Mouse (Mus musculus) hindbrain, embryonic 16.5 days (tissue): ENCODE data around the gene Mlh1. TPM values are rescaled to one million over a fixed set of nuclear protein-coding genes. Genes with fewer than 3 reads are reported as not detected.

Experiments used
- ATAC-seq: fragments of 200-750 bp; cut with Nextera tagmentation; 2 replicates; pipeline ENCODE4 v1.8.0; 2017; ENCODE audit warnings: moderate TSS enrichment, moderate library complexity
- H3K27ac ChIP-seq: fragments of 300-500 bp; sonication (generic); 2 replicates; pipeline ENCODE4 v1.5.1; 2014; ENCODE audit warnings: low read depth, mild to moderate bottlenecking, control low read depth, low read length, moderate library complexity
- H3K27me3 ChIP-seq: fragments of 300-500 bp; sonication (generic); replicated peaks from 2 replicates; pipeline ENCODE4 v1.6.1; 2014; ENCODE audit warnings: low read length; ENCODE audit not compliant: control insufficient read depth, insufficient read depth
- H3K36me3 ChIP-seq: fragments of 300-500 bp; sonication (generic); 2 replicates; pipeline ENCODE4 v1.6.1; 2014; ENCODE audit warnings: mild to moderate bottlenecking, low read length, moderate library complexity, mixed read lengths; ENCODE audit not compliant: control insufficient read depth, insufficient read depth
- H3K4me1 ChIP-seq: fragments of 300-500 bp; sonication (generic); 2 replicates; pipeline ENCODE4 v1.6.1; 2014; ENCODE audit warnings: low read depth, low read length; ENCODE audit not compliant: control insufficient read depth, insufficient read depth
- H3K4me2 ChIP-seq: fragments of 300-500 bp; sonication (generic); 2 replicates; pipeline ENCODE4 v1.6.1; 2014; ENCODE audit warnings: mild to moderate bottlenecking, low read length, control low read depth, moderate library complexity
- H3K4me3 ChIP-seq: fragments of 300-500 bp; sonication (generic); 2 replicates; pipeline ENCODE4 v1.5.1; 2014; ENCODE audit warnings: mild to moderate bottlenecking, low read length, control low read depth, moderate library complexity
- H3K9ac ChIP-seq: fragments of 300-500 bp; sonication (generic); 2 replicates; pipeline ENCODE4 v1.6.1; 2014; ENCODE audit warnings: low read depth, mild to moderate bottlenecking, control low read depth, low read length, moderate library complexity
- H3K9me3 ChIP-seq: fragments of 300-500 bp; sonication (generic); 2 replicates; pipeline ENCODE4 v1.6.1; 2014; ENCODE audit warnings: mild to moderate bottlenecking, low read length, moderate library complexity; ENCODE audit not compliant: control insufficient read depth
- WGBS: fragments of 180-500 bp; shearing (Covaris S2); extraction: QIAGEN DNeasy Blood & Tissue Kit; methylation state at CpG from one replicate; pipeline ENCODE4 v1.1.7; 2014; 5-methylcytosine and 5-hydroxymethylcytosine counted together
- polyA plus RNA-seq: library from polyadenylated mRNA; unstranded; fragments of >200 nt; fragmentation: Nextera tagmentation; extraction: Ambion mirVana; gene quantifications from 2 replicates; pipeline ENCODE4 v1.2.1, GENCODE M21; 2015

Mlh1 gene
- 25.5 and 29.2 TPM in 2 replicates for polyA plus RNA-seq

- H3K36me3 ChIP-seq, result peaks cover 5% of the 10 kb centered on the region
- H3K4me2 ChIP-seq, result peak within 1 kb of the TSS; percentile 79
- no peaks in the 10 kb centered on the region for H3K27me3 ChIP-seq
- peak; percentile 100 for ATAC-seq
- peaks cover 44% of the 10 kb centered on the region for H3K4me1 ChIP-seq
- H3K9ac ChIP-seq, result peak within 1 kb of the TSS; percentile 94
- H3K4me3 ChIP-seq, result peak within 1 kb of the TSS; percentile 87
- no peaks in the 10 kb centered on the region for H3K9me3 ChIP-seq
- H3K27ac ChIP-seq, result peak within 1 kb of the TSS; percentile 97
- under 1% methylated on average over 64 of the region's 64 CpGs for WGBS
Measured at GRCm38 (mm10) chr9:111271434-111272160, at the start of gene Mlh1, which contains the start of gene Epm2aip1. Mlh1 (minus strand) TSS chr9:111271791. Epm2aip1 (plus strand) TSS chr9:111271929.

GRCm38 (mm10) chr9:111320912-111321311 lies 49.3 kb upstream of the Mlh1 start:
- 83% methylated on average over 4 of the region's 4 CpGs for whole genome bisulfite sequencing

GRCm38 (mm10) chr9:111314219-111314618 lies 42.6 kb upstream of the Mlh1 start:
- WGBS, result 41% methylated on average over 5 of the region's 5 CpGs
- no peak for ATAC-seq
- H3K27me3 ChIP-seq, result peaks cover 25% of the 10 kb centered on the region
- H3K4me3 ChIP-seq, result no peak overlapping the region
- no peak overlapping the region for H3K27ac ChIP-seq
- H3K4me2 ChIP-seq, result no peak overlapping the region
- H3K9me3 ChIP-seq, result no peaks in the 10 kb centered on the region; the same call in 1 of the 2 replicates
- peaks cover 8% of the 10 kb centered on the region for H3K4me1 ChIP-seq
- H3K36me3 ChIP-seq, result no peaks in the 10 kb centered on the region
- no peak overlapping the region for H3K9ac ChIP-seq

More at GRCm38 (mm10) chr9:111320912-111321311, 49.3 kb upstream of the Mlh1 start:
- no peaks in the 10 kb centered on the region for H3K9me3 ChIP-seq
- H3K27ac ChIP-seq, result no peak overlapping the region
- no peaks in the 10 kb centered on the region for H3K36me3 ChIP-seq
- H3K4me1 ChIP-seq, result no peaks in the 10 kb centered on the region
- no peaks in the 10 kb centered on the region for H3K27me3 ChIP-seq
- H3K4me3 ChIP-seq, result no peak overlapping the region
- H3K4me2 ChIP-seq, result no peak overlapping the region
- no peak for ATAC-seq
- H3K9ac ChIP-seq, result no peak overlapping the region

- Histone ChIP-seq H3K9me3 (no peaks in the 10 kb centered on the region; the same call in 1 of the 2 replicates), H3K36me3 (no peaks in the 10 kb centered on the region), H3K4me2 (peak overlapping the region; percentile 85), H3K27ac (no peak overlapping the region), H3K4me3 (no peak overlapping the region; the same call in 1 of the 2 replicates), H3K9ac (no peak overlapping the region), H3K27me3 (peaks cover 25% of the 10 kb centered on the region), H3K4me1 (peaks cover 8% of the 10 kb centered on the region)
- no peak for ATAC-seq
- 29% methylated on average over 5 of the region's 5 CpGs for WGBS
Measured at GRCm38 (mm10) chr9:111313793-111314192, 42.2 kb upstream of the Mlh1 start.

DNA sequence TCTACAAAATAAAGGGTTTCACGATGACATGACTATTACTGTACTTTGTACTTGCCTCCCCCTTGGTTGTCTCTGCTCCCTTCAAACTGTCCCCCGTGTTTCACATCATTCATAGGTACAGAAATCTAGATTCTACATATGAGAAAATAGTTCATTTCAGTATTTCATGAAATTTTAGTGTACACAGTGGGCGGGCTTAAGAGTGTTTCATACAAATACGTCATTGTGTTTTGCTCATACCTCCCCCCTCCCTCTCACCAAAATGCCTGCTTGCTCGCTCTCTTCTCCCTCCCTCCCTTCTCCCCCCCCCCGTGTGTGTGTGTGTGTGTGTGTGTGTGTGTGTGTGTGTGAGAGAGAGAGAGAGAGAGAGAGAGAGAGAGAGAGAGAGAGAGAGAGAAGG lies 41.7 kb upstream of the Mlh1 start:
- Histone ChIP-seq H3K4me1 (peaks cover 8% of the 10 kb centered on the region), H3K27ac (no peak overlapping the region), H3K4me2 (peak overlapping the region; percentile 85), H3K4me3 (peak overlapping the region; percentile 71), H3K36me3 (no peaks in the 10 kb centered on the region), H3K9ac (no peak overlapping the region), H3K9me3 (no peaks in the 10 kb centered on the region; the same call in 1 of the 2 replicates), H3K27me3 (peaks cover 25% of the 10 kb centered on the region)
- ATAC-seq, result no peak
- 12% methylated on average over 6 of the region's 6 CpGs for WGBS

- peak overlapping the region; percentile 74 for H3K27ac ChIP-seq
- H3K36me3 ChIP-seq, result no peaks in the 10 kb centered on the region
- peak; percentile 69 for ATAC-seq
- peak overlapping the region; percentile 76 for H3K9ac ChIP-seq
- H3K4me3 ChIP-seq, result peak overlapping the region; percentile 71
- H3K9me3 ChIP-seq, result no peaks in the 10 kb centered on the region; the same call in 1 of the 2 replicates
- peaks cover 25% of the 10 kb centered on the region for H3K27me3 ChIP-seq
- H3K4me1 ChIP-seq, result peaks cover 8% of the 10 kb centered on the region
- peak overlapping the region; percentile 85 for H3K4me2 ChIP-seq
- WGBS, result under 1% methylated on average over 20 of the region's 59 CpGs
Measured at GRCm38 (mm10) chr9:111312442-111313141, 41.0 kb upstream of the Mlh1 start.

DNA sequence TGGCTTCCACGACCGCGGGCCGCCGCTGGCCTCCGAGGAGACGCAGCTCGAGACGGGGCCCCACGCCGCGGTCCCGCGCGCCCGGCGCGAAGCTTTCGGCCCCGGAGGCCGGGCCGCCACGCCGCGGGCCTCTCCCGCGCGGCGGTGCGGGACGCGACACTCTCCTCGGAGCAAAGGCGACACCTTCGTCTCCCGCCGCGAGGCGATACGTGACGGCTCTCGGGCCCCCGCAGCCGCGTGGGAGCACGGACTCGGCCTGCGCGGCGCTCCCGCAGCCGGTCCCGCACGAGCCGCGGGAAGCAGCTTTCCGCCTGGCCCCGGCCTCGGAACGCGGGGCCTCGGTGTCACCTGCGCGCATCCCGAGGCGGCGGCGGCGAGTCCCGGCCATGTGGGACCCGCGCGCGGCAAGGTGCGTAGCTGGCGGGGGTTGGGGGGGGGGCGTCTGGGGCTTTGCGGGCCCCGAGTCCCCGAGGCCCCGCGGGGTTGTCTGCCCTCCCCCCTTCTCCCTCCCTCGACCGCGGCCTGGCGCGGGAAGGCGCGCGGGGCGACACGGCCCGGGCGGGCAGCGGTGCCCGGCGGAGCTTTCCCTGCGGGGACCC lies 40.4 kb upstream of the Mlh1 start:
- Histone ChIP-seq H3K27ac (peak overlapping the region; percentile 74), H3K9ac (peak overlapping the region; percentile 76), H3K4me1 (peaks cover 8% of the 10 kb centered on the region), H3K27me3 (peaks cover 25% of the 10 kb centered on the region), H3K9me3 (no peaks in the 10 kb centered on the region; the same call in 1 of the 2 replicates), H3K4me2 (peak overlapping the region; percentile 85), H3K4me3 (peak overlapping the region; percentile 71), H3K36me3 (no peaks in the 10 kb centered on the region)
- peak; percentile 32 for ATAC-seq
- 1% methylated on average over 55 of the region's 98 CpGs for WGBS

GRCm38 (mm10) chr9:111311031-111311842 lies 39.6 kb upstream of the Mlh1 start, which contains the start of gene Trank1:
Trank1 (plus strand) TSS chr9:111311739.
- peak; percentile 77 for ATAC-seq
- Histone ChIP-seq H3K4me2 (peak within 1 kb of the TSS; percentile 85), H3K4me1 (peaks cover 8% of the 10 kb centered on the region), H3K36me3 (no peaks in the 10 kb centered on the region), H3K27me3 (peaks cover 25% of the 10 kb centered on the region), H3K27ac (peak within 1 kb of the TSS; percentile 74), H3K9ac (peak within 1 kb of the TSS; percentile 76), H3K9me3 (no peaks in the 10 kb centered on the region; the same call in 1 of the 2 replicates), H3K4me3 (peak within 1 kb of the TSS; percentile 71)
- 8% methylated on average over 64 of the region's 72 CpGs for WGBS
